Mouse (Mus musculus): ENCODE results near the gene Aldob. TPM values are rescaled to one million over a fixed set of nuclear protein-coding genes. Genes with fewer than 3 reads are reported as not detected.

Aldob gene
- polyA plus RNA-seq, 1 experiment from 2014 or later, result 0.91 TPM

- ATAC-seq (ENCODE audit: low read depth), result no peak
- 83% methylated on average over 4 of the region's 4 CpGs for WGBS
- H3K4me3 ChIP-seq (ENCODE audit: low read depth, low read length), result no peak overlapping the region
These were observed 22.8 kb upstream of the Aldob start for GRCm38 (mm10) chr4:49572194-49572593.

GRCm38 (mm10) chr4:49567613-49568012 lies 18.3 kb upstream of the Aldob start:
- no peak overlapping the region for H3K27ac ChIP-seq (ENCODE audit: low read depth, low read length)
- no peaks in the 10 kb centered on the region for H3K9me3 ChIP-seq (ENCODE audit: control insufficient read depth, low read length)
- no peaks in the 10 kb centered on the region for H3K27me3 ChIP-seq (ENCODE audit: control insufficient read depth, insufficient read depth, low read length)
- no peaks in the 10 kb centered on the region for H3K36me3 ChIP-seq (ENCODE audit: control insufficient read depth, insufficient read depth, low read length)
- H3K4me2 ChIP-seq (ENCODE audit: low read depth, low read length), result no peak overlapping the region
- ATAC-seq (ENCODE audit: low read depth), result peak; percentile 89
- H3K4me1 ChIP-seq (ENCODE audit: control insufficient read depth, insufficient read depth, low read length), result no peaks in the 10 kb centered on the region
- WGBS, result 24% methylated on average over 3 of the region's 3 CpGs
- no peak overlapping the region for H3K9ac ChIP-seq (replicated peaks; ENCODE audit: low read depth, low read length)
- no peak overlapping the region for H3K4me3 ChIP-seq (ENCODE audit: low read depth, low read length)

More at GRCm38 (mm10) chr4:49572194-49572593, 22.8 kb upstream of the Aldob start:
- no peaks in the 10 kb centered on the region for H3K9me3 ChIP-seq (ENCODE audit: control insufficient read depth, low read length)
- H3K9ac ChIP-seq (replicated peaks; ENCODE audit: low read depth, low read length), result no peak overlapping the region
- H3K27ac ChIP-seq (ENCODE audit: low read depth, low read length), result no peak overlapping the region
- H3K4me2 ChIP-seq (ENCODE audit: low read depth, low read length), result no peak overlapping the region
- no peaks in the 10 kb centered on the region for H3K36me3 ChIP-seq (ENCODE audit: control insufficient read depth, insufficient read depth, low read length)
- no peaks in the 10 kb centered on the region for H3K4me1 ChIP-seq (ENCODE audit: control insufficient read depth, insufficient read depth, low read length)
- H3K27me3 ChIP-seq (ENCODE audit: control insufficient read depth, insufficient read depth, low read length), result no peaks in the 10 kb centered on the region

- no peak overlapping the region for H3K4me3 ChIP-seq (ENCODE audit: low read depth, low read length)
- WGBS, result 68% methylated on average over 20 of the region's 20 CpGs
These were observed 10.8 kb upstream of the Aldob start for GRCm38 (mm10) chr4:49559915-49560772.

GRCm38 (mm10) chr4:49558181-49558580 lies 8.8 kb upstream of the Aldob start:
- no peaks in the 10 kb centered on the region for H3K27me3 ChIP-seq (ENCODE audit: control insufficient read depth, insufficient read depth, low read length)
- no peak overlapping the region for H3K4me2 ChIP-seq (ENCODE audit: low read depth, low read length)
- 81% methylated on average over 2 of the region's 2 CpGs for WGBS
- H3K36me3 ChIP-seq (ENCODE audit: control insufficient read depth, insufficient read depth, low read length), result no peaks in the 10 kb centered on the region
- no peak overlapping the region for H3K4me3 ChIP-seq (ENCODE audit: low read depth, low read length)
- H3K27ac ChIP-seq (ENCODE audit: low read depth, low read length), result no peak overlapping the region
- H3K9ac ChIP-seq (replicated peaks; ENCODE audit: low read depth, low read length), result no peak overlapping the region
- ATAC-seq (ENCODE audit: low read depth), result no peak
- H3K9me3 ChIP-seq (ENCODE audit: control insufficient read depth, low read length), result no peaks in the 10 kb centered on the region
- no peaks in the 10 kb centered on the region for H3K4me1 ChIP-seq (ENCODE audit: control insufficient read depth, insufficient read depth, low read length)

More at GRCm38 (mm10) chr4:49559915-49560772, 10.8 kb upstream of the Aldob start:
- no peaks in the 10 kb centered on the region for H3K9me3 ChIP-seq (ENCODE audit: control insufficient read depth, low read length)
- H3K9ac ChIP-seq (replicated peaks; ENCODE audit: low read depth, low read length), result no peak overlapping the region
- no peaks in the 10 kb centered on the region for H3K36me3 ChIP-seq (ENCODE audit: control insufficient read depth, insufficient read depth, low read length)
- no peaks in the 10 kb centered on the region for H3K27me3 ChIP-seq (ENCODE audit: control insufficient read depth, insufficient read depth, low read length)
- H3K4me1 ChIP-seq (ENCODE audit: control insufficient read depth, insufficient read depth, low read length), result no peaks in the 10 kb centered on the region
- no peak overlapping the region for H3K4me2 ChIP-seq (ENCODE audit: low read depth, low read length)
- peak; percentile 49; the same call in 1 of the 2 replicates for ATAC-seq (ENCODE audit: low read depth)
- no peak overlapping the region for H3K27ac ChIP-seq (ENCODE audit: low read depth, low read length)

GRCm38 (mm10) chr4:49557375-49557774 lies 8.0 kb upstream of the Aldob start:
- no peaks in the 10 kb centered on the region for H3K9me3 ChIP-seq (ENCODE audit: control insufficient read depth, low read length)
- ATAC-seq (ENCODE audit: low read depth), result no peak
- no peaks in the 10 kb centered on the region for H3K27me3 ChIP-seq (ENCODE audit: control insufficient read depth, insufficient read depth, low read length)
- no peaks in the 10 kb centered on the region for H3K4me1 ChIP-seq (ENCODE audit: control insufficient read depth, insufficient read depth, low read length)
- no peaks in the 10 kb centered on the region for H3K36me3 ChIP-seq (ENCODE audit: control insufficient read depth, insufficient read depth, low read length)
- WGBS, result 84% methylated on average over 7 of the region's 7 CpGs
- H3K9ac ChIP-seq (replicated peaks; ENCODE audit: low read depth, low read length), result no peak overlapping the region
- no peak overlapping the region for H3K27ac ChIP-seq (ENCODE audit: low read depth, low read length)
- no peak overlapping the region for H3K4me2 ChIP-seq (ENCODE audit: low read depth, low read length)
- no peak overlapping the region for H3K4me3 ChIP-seq (ENCODE audit: low read depth, low read length)

- Histone ChIP-seq H3K9ac (replicated peaks; ENCODE audit: low read depth, low read length) (no peak overlapping the region), H3K4me3 (ENCODE audit: low read depth, low read length) (no peak overlapping the region), H3K4me2 (ENCODE audit: low read depth, low read length) (no peak overlapping the region), H3K4me1 (ENCODE audit: control insufficient read depth, insufficient read depth, low read length) (no peaks in the 10 kb centered on the region), H3K27ac (ENCODE audit: low read depth, low read length) (no peak overlapping the region), H3K27me3 (ENCODE audit: control insufficient read depth, insufficient read depth, low read length) (no peaks in the 10 kb centered on the region), H3K36me3 (ENCODE audit: control insufficient read depth, insufficient read depth, low read length) (no peaks in the 10 kb centered on the region), H3K9me3 (ENCODE audit: control insufficient read depth, low read length) (no peaks in the 10 kb centered on the region)
- WGBS, result 80% methylated on average over 5 of the region's 5 CpGs
- ATAC-seq (ENCODE audit: low read depth), result no peak
These were observed 4.0 kb upstream of the Aldob start for GRCm38 (mm10) chr4:49553380-49553779.

GRCm38 (mm10) chr4:49547544-49548219 lies 1.7 kb downstream of the Aldob start:
- Histone ChIP-seq H3K27me3 (ENCODE audit: control insufficient read depth, insufficient read depth, low read length) (no peaks in the 10 kb centered on the region), H3K36me3 (ENCODE audit: control insufficient read depth, insufficient read depth, low read length) (no peaks in the 10 kb centered on the region), H3K4me3 (ENCODE audit: low read depth, low read length) (no peak overlapping the region), H3K4me2 (ENCODE audit: low read depth, low read length) (no peak overlapping the region), H3K9me3 (ENCODE audit: control insufficient read depth, low read length) (no peaks in the 10 kb centered on the region), H3K9ac (replicated peaks; ENCODE audit: low read depth, low read length) (no peak overlapping the region), H3K4me1 (ENCODE audit: control insufficient read depth, insufficient read depth, low read length) (no peaks in the 10 kb centered on the region), H3K27ac (ENCODE audit: low read depth, low read length) (no peak overlapping the region)
- no peak for ATAC-seq (ENCODE audit: low read depth)
- 92% methylated on average over 7 of the region's 7 CpGs for WGBS

- 81% methylated on average over 6 of the region's 6 CpGs for WGBS
- Histone ChIP-seq H3K27ac (ENCODE audit: low read depth, low read length) (no peak overlapping the region), H3K4me2 (ENCODE audit: low read depth, low read length) (no peak overlapping the region), H3K36me3 (ENCODE audit: control insufficient read depth, insufficient read depth, low read length) (no peaks in the 10 kb centered on the region), H3K9ac (replicated peaks; ENCODE audit: low read depth, low read length) (no peak overlapping the region), H3K4me3 (ENCODE audit: low read depth, low read length) (no peak overlapping the region), H3K27me3 (ENCODE audit: control insufficient read depth, insufficient read depth, low read length) (no peaks in the 10 kb centered on the region), H3K9me3 (ENCODE audit: control insufficient read depth, low read length) (no peaks in the 10 kb centered on the region), H3K4me1 (ENCODE audit: control insufficient read depth, insufficient read depth, low read length) (no peaks in the 10 kb centered on the region)
- no peak for ATAC-seq (ENCODE audit: low read depth)
These were observed 2.3 kb downstream of the Aldob start for GRCm38 (mm10) chr4:49546873-49547543.

- no peaks in the 10 kb centered on the region for H3K4me1 ChIP-seq (ENCODE audit: control insufficient read depth, insufficient read depth, low read length)
These were observed 3.3 kb downstream of the Aldob start for GRCm38 (mm10) chr4:49546026-49546425.

More at GRCm38 (mm10) chr4:49546026-49546425, 3.3 kb downstream of the Aldob start:
- Histone ChIP-seq H3K27ac (ENCODE audit: low read depth, low read length) (no peak overlapping the region), H3K4me3 (ENCODE audit: low read depth, low read length) (no peak overlapping the region), H3K27me3 (ENCODE audit: control insufficient read depth, insufficient read depth, low read length) (no peaks in the 10 kb centered on the region), H3K36me3 (ENCODE audit: control insufficient read depth, insufficient read depth, low read length) (no peaks in the 10 kb centered on the region), H3K9me3 (ENCODE audit: control insufficient read depth, low read length) (no peaks in the 10 kb centered on the region), H3K4me2 (ENCODE audit: low read depth, low read length) (no peak overlapping the region), H3K9ac (replicated peaks; ENCODE audit: low read depth, low read length) (no peak overlapping the region)
- WGBS, result 84% methylated on average over 2 of the region's 2 CpGs
- ATAC-seq (ENCODE audit: low read depth), result no peak

Measured in neural tube, embryonic 14.5 days (tissue).